Mouse (Mus musculus): ENCODE measurements at regions not wholly inside any gene's neighbourhood (a gene's known extent, or its start where the extent isn't known, plus 50 kb on each side); places are given as distances from the start of the nearest gene placed in this dataset.

- no peak for DNase-seq (ENCODE audit: low read depth, low spot score)
Observed at GRCm38 (mm10) chr14:110276192-110276591, 478.8 kb downstream of the Slitrk6 start.

GRCm38 (mm10) chr14:110271270-110271669 is 483.7 kb downstream of the Slitrk6 start:
- no peak for DNase-seq (ENCODE audit: low read depth, low spot score)

GRCm38 (mm10) chr14:110244466-110244865 is 510.5 kb downstream of the Slitrk6 start:
- DNase-seq (ENCODE audit: low read depth, low spot score): no peak

GRCm38 (mm10) chr14:110243549-110243948 is 511.4 kb downstream of the Slitrk6 start:
- DNase-seq (ENCODE audit: low read depth, low spot score): no peak

GRCm38 (mm10) chr14:110238800-110239199 is 516.1 kb downstream of the Slitrk6 start:
- no peak for DNase-seq (ENCODE audit: low read depth, low spot score)

GRCm38 (mm10) chr14:110224678-110225446 is 530.1 kb downstream of the Slitrk6 start:
- no peak for DNase-seq (ENCODE audit: low read depth, low spot score)

GRCm38 (mm10) chr14:110190987-110191607 is 563.9 kb downstream of the Slitrk6 start:
- no peak for DNase-seq (ENCODE audit: low read depth, low spot score)

GRCm38 (mm10) chr14:110190471-110190870 is 564.5 kb downstream of the Slitrk6 start:
- no peak for DNase-seq (ENCODE audit: low read depth, low spot score)

GRCm38 (mm10) chr14:110179166-110179565 is 575.8 kb downstream of the Slitrk6 start:
- no peak for DNase-seq (ENCODE audit: low read depth, low spot score)

- DNase-seq (ENCODE audit: low read depth, low spot score): no peak
Observed at GRCm38 (mm10) chr14:110171162-110172117, 583.5 kb downstream of the Slitrk6 start.

GRCm38 (mm10) chr14:110168632-110169031 is 586.3 kb downstream of the Slitrk6 start:
- no peak for DNase-seq (ENCODE audit: low read depth, low spot score)

- DNase-seq (ENCODE audit: low read depth, low spot score): no peak
Observed at GRCm38 (mm10) chr14:110128265-110128664, 626.7 kb downstream of the Slitrk6 start.

GRCm38 (mm10) chr14:110125936-110126710 is 628.8 kb downstream of the Slitrk6 start:
- no peak for DNase-seq (ENCODE audit: low read depth, low spot score)

GRCm38 (mm10) chr14:110122710-110123109 is 632.2 kb downstream of the Slitrk6 start:
- no peak for DNase-seq (ENCODE audit: low read depth, low spot score)

- DNase-seq (ENCODE audit: low read depth, low spot score): no peak
Observed at GRCm38 (mm10) chr14:110115578-110115977, 639.4 kb downstream of the Slitrk6 start.

- no peak for DNase-seq (ENCODE audit: low read depth, low spot score)
Observed at GRCm38 (mm10) chr14:110100852-110101251, 654.1 kb downstream of the Slitrk6 start.

- DNase-seq (ENCODE audit: low read depth, low spot score): no peak
Observed at GRCm38 (mm10) chr14:110078351-110078750, 676.6 kb downstream of the Slitrk6 start.

GRCm38 (mm10) chr14:110047748-110048147 is 707.2 kb downstream of the Slitrk6 start:
- no peak for DNase-seq (ENCODE audit: low read depth, low spot score)

GRCm38 (mm10) chr14:110043211-110043610 is 711.7 kb downstream of the Slitrk6 start:
- no peak for DNase-seq (ENCODE audit: low read depth, low spot score)

GRCm38 (mm10) chr14:110021812-110022211 is 733.1 kb downstream of the Slitrk6 start:
- no peak for DNase-seq (ENCODE audit: low read depth, low spot score)

- DNase-seq (ENCODE audit: low read depth, low spot score): no peak
Observed at GRCm38 (mm10) chr14:110015126-110015525, 739.8 kb downstream of the Slitrk6 start.

Data from CD4-positive helper T cell, adult 2 months (primary cell).